ENCODE assay signal across 8 mouse cellular contexts in the genomic region with DNA sequence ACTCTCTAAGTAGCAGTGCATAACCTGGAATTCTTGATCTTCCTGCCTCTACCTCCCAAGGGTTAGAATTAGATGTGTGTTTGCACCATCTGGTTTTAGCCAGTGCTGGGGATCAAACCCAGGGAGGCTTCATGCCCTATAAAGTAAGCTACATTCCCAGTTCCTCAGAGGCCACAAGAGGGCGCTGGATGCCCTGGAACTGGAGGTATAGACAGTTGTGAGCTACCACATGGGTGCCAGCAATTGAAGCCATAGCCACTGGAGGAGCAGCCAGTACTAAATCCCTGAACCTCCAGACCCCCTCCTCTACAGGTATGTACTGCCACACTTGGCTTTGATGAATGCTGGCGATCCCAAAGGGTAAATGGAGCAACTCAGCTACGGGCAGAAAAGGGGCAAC. TPM values are rescaled to one million over a fixed set of nuclear protein-coding genes. Genes with fewer than 3 reads are reported as not detected.
DNase-seq lines count a peak whose midpoint lies in the region; ATAC-seq and TF ChIP-seq lines count a peak whose summit lies in the region.

No protein-coding gene starts in this region.

- no peak overlapping the region for H3K27ac ChIP-seq in liver, embryonic 11.5 days (ENCODE audit: low read depth, low read length)
- no peak overlapping the region for H3K27ac ChIP-seq in bone marrow macrophage, adult 2 months (ENCODE audit: insufficient read depth, low read depth, low read length)

- H3K4me1 ChIP-seq in liver, embryonic 11.5 days (replicated peaks; ENCODE audit: control insufficient read depth, insufficient read depth, low read length), result peaks cover 7% of the 10 kb centered on the region
- peaks cover 3% of the 10 kb centered on the region for H3K4me1 ChIP-seq in bone marrow macrophage, adult 2 months (ENCODE audit: control insufficient read depth, insufficient read depth, low read length)

- TF ChIP-seq CTCF in bone marrow macrophage, adult 2 months (IDR thresholded peaks at IDR 0.05; ENCODE audit: low read depth, low read length), result peak; percentile 57

- peak; percentile 63 to 69 for DNase-seq in adrenal gland, adult 18-20 months (ENCODE audit: low spot score in 2 of 2)
- DNase-seq in adrenal gland, postnatal 4 days (ENCODE audit: low spot score in 2 of 2), result no peak
- DNase-seq in liver, result peak; percentile 78
- DNase-seq in liver, embryonic 11.5 days (ENCODE audit: low spot score), result no peak
- peak; percentile 58 to 61 for DNase-seq in gastrocnemius, postnatal 36 days
- DNase-seq in retina, embryonic 14.5 days (ENCODE audit: low spot score), result peak; percentile 49
- no peak for DNase-seq in neural tube, embryonic 10.5 days (ENCODE audit: extremely low spot score, low spot score)

- H3K36me3 ChIP-seq in liver, embryonic 11.5 days (ENCODE audit: control insufficient read depth, insufficient read depth, low read length), result peaks cover 2% of the 10 kb centered on the region; the same call in 1 of the 2 replicates

- H3K4me2 ChIP-seq in liver, embryonic 11.5 days, result no peak overlapping the region

- no peak overlapping the region for H3K9ac ChIP-seq in liver, embryonic 11.5 days (ENCODE audit: low read depth, low read length)

- no peak overlapping the region for H3K4me3 ChIP-seq in liver, embryonic 11.5 days (ENCODE audit: low read depth, low read length)
- H3K4me3 ChIP-seq in bone marrow macrophage, adult 2 months (ENCODE audit: insufficient read depth, low read length), result no peak overlapping the region

- no peaks in the 10 kb centered on the region for H3K9me3 ChIP-seq in liver, embryonic 11.5 days (ENCODE audit: control insufficient read depth, low read length)

- intact Hi-C loops in gastrocnemius, postnatal 36 days (cut with DNase I), result loop anchor here (2.0 to 10.0 kb wide), 3 partner anchors 147 to 525 kb away; a partner anchor contains a TSS

- no peak for ATAC-seq in liver, embryonic 11.5 days (replicated peaks; ENCODE audit: low FRiP score)

- 60% methylated on average over 3 of the region's 3 CpGs for WGBS in liver, embryonic 11.5 days

- no peak for TF ChIP-seq POLR2A in bone marrow macrophage, adult 2 months (IDR thresholded peaks at IDR 0.05; ENCODE audit: borderline replicate concordance, low read depth, low read length)

- no peaks in the 10 kb centered on the region for H3K27me3 ChIP-seq in liver, embryonic 11.5 days (replicated peaks; ENCODE audit: control insufficient read depth, insufficient read depth, low read length)

RNA-seq across cellular contexts. Expression of a gene that starts 37.5 kb away (rescaled TPM):
- total RNA-seq in adrenal gland, adult 18-20 months (2021), result 10 to 100 TPM; 19.2 to 19.7 TPM
- total RNA-seq in adrenal gland, postnatal 4 days (2021), result 10 to 100 TPM; 16.0 to 16.2 TPM
- polyA plus RNA-seq in liver, embryonic 11.5 days (2014; fragmentation: Nextera tagmentation; extraction: Ambion mirVana), result 0.59 and 1.2 TPM in 2 replicates
- 13.4 and 14.6 TPM in 2 replicates for polyA plus RNA-seq in bone marrow macrophage, adult 2 months (2012; ENCODE audit: insufficient read depth, insufficient read length, missing spikeins)
- 1 to 10 TPM; 3.6 to 4.4 TPM for total RNA-seq in gastrocnemius, postnatal 36 days (2021)

RNA-seq across cellular contexts. Expression of a gene that starts 56.5 kb away (rescaled TPM):
- total RNA-seq in adrenal gland, adult 18-20 months (2021), result 100 to 1,000 TPM; 109 to 110 TPM
- total RNA-seq in adrenal gland, postnatal 4 days (2021), result 10 to 100 TPM; 68.7 to 79.2 TPM
- 110 and 122 TPM in 2 replicates for polyA plus RNA-seq in liver, embryonic 11.5 days (2014; fragmentation: Nextera tagmentation; extraction: Ambion mirVana)
- polyA plus RNA-seq in bone marrow macrophage, adult 2 months (2012; ENCODE audit: insufficient read depth, insufficient read length, missing spikeins), result 51.9 and 52.7 TPM in 2 replicates
- 100 to 1,000 TPM; 428 to 446 TPM for total RNA-seq in gastrocnemius, postnatal 36 days (2021)

RNA-seq across cellular contexts. Expression of a gene that starts 56.5 kb away (rescaled TPM):
- 10 to 100 TPM; 33.2 to 47.2 TPM for total RNA-seq in adrenal gland, adult 18-20 months (2021)
- 10 to 100 TPM; 31.8 to 33.1 TPM for total RNA-seq in adrenal gland, postnatal 4 days (2021)
- 16.8 and 18.1 TPM in 2 replicates for polyA plus RNA-seq in liver, embryonic 11.5 days (2014; fragmentation: Nextera tagmentation; extraction: Ambion mirVana)
- polyA plus RNA-seq in bone marrow macrophage, adult 2 months (2012; ENCODE audit: insufficient read depth, insufficient read length, missing spikeins), result 12.0 and 12.6 TPM in 2 replicates
- total RNA-seq in gastrocnemius, postnatal 36 days (2021), result 10 to 100 TPM; 38.8 to 42.3 TPM

Comparison
In these comparisons a context has a peak if more than half of its experiments do, and no peak if none do; other contexts are left out.
1. DNase-seq: peak in adrenal gland, adult 18-20 months (2 of 2), liver (single experiment), gastrocnemius, postnatal 36 days (2 of 2) and retina, embryonic 14.5 days (single experiment); none in adrenal gland, postnatal 4 days (0 of 2), liver, embryonic 11.5 days (single experiment) and neural tube, embryonic 10.5 days (single experiment).